Mouse (Mus musculus) neural tube, embryonic 11.5 days (tissue): ENCODE data around the gene Olfr669. TPM values are rescaled to one million over a fixed set of nuclear protein-coding genes. Genes with fewer than 3 reads are reported as not detected.

Experiments used
- polyA plus RNA-seq: library from polyadenylated mRNA; unstranded; fragments of >200 nt; fragmentation: Nextera tagmentation; extraction: Ambion mirVana; gene quantifications from 2 replicates; pipeline ENCODE4 v1.2.1, GENCODE M21; 2014

Gene Olfr669
- polyA plus RNA-seq, 1 experiment from 2014 or later = not detected

Other genes with a start within 250 kb of the Olfr669 start
- not detected in 2 replicates for gene Olfr661, start 247.7 kb upstream of the Olfr669 start, polyA plus RNA-seq
- not detected in 2 replicates for gene Usp17le, start 156.8 kb upstream of the Olfr669 start, polyA plus RNA-seq
- not detected in 2 replicates for gene Usp17lb, start 91.6 kb upstream of the Olfr669 start, polyA plus RNA-seq
- not detected in 2 replicates for gene Usp17la, start 77.2 kb upstream of the Olfr669 start, polyA plus RNA-seq
- gene Olfr665, start 56.2 kb upstream of the Olfr669 start, polyA plus RNA-seq = not detected in 2 replicates
- not detected in 2 replicates for gene Olfr666, start 38.3 kb upstream of the Olfr669 start, polyA plus RNA-seq
- gene Olfr667, start 12.8 kb upstream of the Olfr669 start, polyA plus RNA-seq = not detected in 2 replicates
- not detected in 2 replicates for gene Olfr668, start 6.2 kb upstream of the Olfr669 start, polyA plus RNA-seq
- not detected in 2 replicates for gene Olfr670, start 28.4 kb downstream of the Olfr669 start, polyA plus RNA-seq
- gene Olfr671, start 44.9 kb downstream of the Olfr669 start, polyA plus RNA-seq = not detected in 2 replicates
- gene Olfr672, start 67.8 kb downstream of the Olfr669 start, polyA plus RNA-seq = not detected in 2 replicates
- gene Olfr675, start 94.2 kb downstream of the Olfr669 start, polyA plus RNA-seq = not detected in 2 replicates
- not detected in 2 replicates for gene Olfr676, start 98.5 kb downstream of the Olfr669 start, polyA plus RNA-seq
- gene Olfr677, start 117.1 kb downstream of the Olfr669 start, polyA plus RNA-seq = not detected in 2 replicates
- gene Olfr678, start 130.2 kb downstream of the Olfr669 start, polyA plus RNA-seq = not detected in 2 replicates
- gene Olfr679, start 147.0 kb downstream of the Olfr669 start, polyA plus RNA-seq = not detected in 2 replicates
- gene Olfr680-ps1, start 158.6 kb downstream of the Olfr669 start, polyA plus RNA-seq = not detected in 2 replicates
- not detected in 2 replicates for gene Olfr681, start 182.6 kb downstream of the Olfr669 start, polyA plus RNA-seq
- gene Olfr683, start 212.8 kb downstream of the Olfr669 start, polyA plus RNA-seq = not detected in 2 replicates
- gene Olfr684, start 229.4 kb downstream of the Olfr669 start, polyA plus RNA-seq = not detected in 2 replicates